Mouse (Mus musculus) C2C12 (cell line): ENCODE measurements around the gene Hps5.

Experiments used
- CTCF ChIP-seq: IDR thresholded peaks from one replicate; pipeline ENCODE4 v1.5.1; 2011; ENCODE audit not compliant: control insufficient read depth, insufficient read depth, insufficient read length
- MYOD1 ChIP-seq: IDR thresholded peaks from one replicate; pipeline ENCODE4 v1.6.1; 2011; ENCODE audit warnings: low read depth; ENCODE audit not compliant: control insufficient read depth, insufficient read length
- MYOG ChIP-seq: IDR thresholded peaks from one replicate; pipeline ENCODE4 v1.6.1; 2011; ENCODE audit not compliant: control insufficient read depth, insufficient read length; ENCODE audit errors: extremely low read depth
- USF1 ChIP-seq: IDR thresholded peaks from one replicate; pipeline ENCODE4 v1.6.1; 2011; ENCODE audit warnings: low read depth, mild to moderate bottlenecking, control low read depth, moderate library complexity

DNA sequence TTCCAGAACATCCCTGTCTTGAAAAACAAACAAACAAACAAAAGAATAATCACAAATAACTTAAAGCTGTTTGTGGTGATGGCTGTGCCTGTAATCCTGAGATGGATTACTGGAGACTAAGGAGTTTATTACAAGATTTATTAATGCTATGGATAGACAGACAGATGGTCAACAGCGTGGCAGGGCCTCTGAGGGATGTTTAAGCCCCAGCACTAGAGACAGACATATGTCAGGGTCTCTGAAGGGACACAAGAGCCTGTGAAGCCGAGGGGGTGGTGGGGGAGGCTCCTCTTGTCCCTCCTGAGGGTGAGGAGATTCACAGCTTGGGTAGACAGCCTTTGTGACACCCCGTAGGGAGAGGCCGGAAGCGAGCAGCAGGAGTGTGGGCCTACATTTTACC lies 41.2 kb upstream of the Hps5 start:
- no peak for TF ChIP-seq USF1
- no peak for TF ChIP-seq CTCF
- no peak for TF ChIP-seq MYOG
- TF ChIP-seq MYOD1, result no peak
